Mouse (Mus musculus): ENCODE results near the gene Scn4a. TPM values are rescaled to one million over a fixed set of nuclear protein-coding genes. Genes with fewer than 3 reads are reported as not detected.
"Not testable (repeated sequence)": the region's sequence is repeated elsewhere in the genome, so short reads cannot be mapped to it uniquely, and the experiment has no call there.

Scn4a gene
- total RNA-seq, 2 experiments from 2014 or later, result 0.11 TPM; not detected in 1

GRCm38 (mm10) chr11:106365366-106365765 lies 12.3 kb upstream of the Scn4a start, which contains the start of gene Prr29:
Prr29 (plus strand) TSS chr11:106365472.
- ATAC-seq (replicated peaks; ENCODE audit: low FRiP score, low TSS enrichment, poor library complexity, severe bottlenecking), result no peak

GRCm38 (mm10) chr11:106364712-106365111 lies 11.6 kb upstream of the Scn4a start:
- no peak for ATAC-seq (replicated peaks; ENCODE audit: low FRiP score, low TSS enrichment, poor library complexity, severe bottlenecking)

- no peak for ATAC-seq (replicated peaks; ENCODE audit: low FRiP score, low TSS enrichment, poor library complexity, severe bottlenecking)
These were observed 6.3 kb upstream of the Scn4a start for GRCm38 (mm10) chr11:106359350-106359749.

GRCm38 (mm10) chr11:106355382-106356128 lies 2.5 kb upstream of the Scn4a start:
- no peak for ATAC-seq (replicated peaks; ENCODE audit: low FRiP score, low TSS enrichment, poor library complexity, severe bottlenecking)

GRCm38 (mm10) chr11:106354181-106354580 lies 1.1 kb upstream of the Scn4a start:
- no peak for ATAC-seq (replicated peaks; ENCODE audit: low FRiP score, low TSS enrichment, poor library complexity, severe bottlenecking)

GRCm38 (mm10) chr11:106351941-106352340 lies 1.1 kb downstream of the Scn4a start:
- ATAC-seq (replicated peaks; ENCODE audit: low FRiP score, low TSS enrichment, poor library complexity, severe bottlenecking), result no peak

- no peak for ATAC-seq (replicated peaks; ENCODE audit: low FRiP score, low TSS enrichment, poor library complexity, severe bottlenecking)
These were observed 1.8 kb downstream of the Scn4a start for GRCm38 (mm10) chr11:106351253-106351652.

GRCm38 (mm10) chr11:106350853-106351252 lies 2.2 kb downstream of the Scn4a start:
- no peak for ATAC-seq (replicated peaks; ENCODE audit: low FRiP score, low TSS enrichment, poor library complexity, severe bottlenecking)

GRCm38 (mm10) chr11:106349772-106350171 lies 3.3 kb downstream of the Scn4a start:
- ATAC-seq (replicated peaks; ENCODE audit: low FRiP score, low TSS enrichment, poor library complexity, severe bottlenecking), result peak; percentile 71

GRCm38 (mm10) chr11:106344910-106345309 lies 8.2 kb downstream of the Scn4a start:
- no peak for ATAC-seq (replicated peaks; ENCODE audit: low FRiP score, low TSS enrichment, poor library complexity, severe bottlenecking)

GRCm38 (mm10) chr11:106340990-106341520 lies 12.0 kb downstream of the Scn4a start:
- no peak for ATAC-seq (replicated peaks; ENCODE audit: low FRiP score, low TSS enrichment, poor library complexity, severe bottlenecking)

GRCm38 (mm10) chr11:106339323-106339722 lies 13.8 kb downstream of the Scn4a start:
- ATAC-seq (replicated peaks; ENCODE audit: low FRiP score, low TSS enrichment, poor library complexity, severe bottlenecking), result not testable (repeated sequence)

- no peak for ATAC-seq (replicated peaks; ENCODE audit: low FRiP score, low TSS enrichment, poor library complexity, severe bottlenecking)
These were observed 14.2 kb downstream of the Scn4a start for GRCm38 (mm10) chr11:106338870-106339269.

GRCm38 (mm10) chr11:106338029-106338428 lies 15.1 kb downstream of the Scn4a start:
- ATAC-seq (replicated peaks; ENCODE audit: low FRiP score, low TSS enrichment, poor library complexity, severe bottlenecking), result no peak

GRCm38 (mm10) chr11:106334066-106334465 lies 19.0 kb downstream of the Scn4a start:
- ATAC-seq (replicated peaks; ENCODE audit: low FRiP score, low TSS enrichment, poor library complexity, severe bottlenecking), result no peak

- ATAC-seq (replicated peaks; ENCODE audit: low FRiP score, low TSS enrichment, poor library complexity, severe bottlenecking), result no peak
These were observed 20.6 kb downstream of the Scn4a start for GRCm38 (mm10) chr11:106332458-106332857.

- ATAC-seq (replicated peaks; ENCODE audit: low FRiP score, low TSS enrichment, poor library complexity, severe bottlenecking), result peak; percentile 81
These were observed 23.4 kb downstream of the Scn4a start for GRCm38 (mm10) chr11:106329682-106330081.

GRCm38 (mm10) chr11:106329128-106329527 lies 24.0 kb downstream of the Scn4a start:
- ATAC-seq (replicated peaks; ENCODE audit: low FRiP score, low TSS enrichment, poor library complexity, severe bottlenecking), result no peak

- ATAC-seq (replicated peaks; ENCODE audit: low FRiP score, low TSS enrichment, poor library complexity, severe bottlenecking), result no peak
These were observed 24.6 kb downstream of the Scn4a start for GRCm38 (mm10) chr11:106328521-106328920.

GRCm38 (mm10) chr11:106326475-106326874 lies 26.6 kb downstream of the Scn4a start:
- ATAC-seq (replicated peaks; ENCODE audit: low FRiP score, low TSS enrichment, poor library complexity, severe bottlenecking), result no peak

GRCm38 (mm10) chr11:106325566-106326206 lies 27.4 kb downstream of the Scn4a start:
- ATAC-seq (replicated peaks; ENCODE audit: low FRiP score, low TSS enrichment, poor library complexity, severe bottlenecking), result 0 out of 2 replicates have a peak, but pooled peaks have one; percentile 40

All from megakaryocyte-erythroid progenitor cell, adult 5-6 weeks (primary cell).